Mouse (Mus musculus): ENCODE results near the gene Olfr959. TPM values are rescaled to one million over a fixed set of nuclear protein-coding genes. Genes with fewer than 3 reads are reported as not detected.

Gene Olfr959
- total and polyA plus RNA-seq, 3 experiments = not detected

GRCm38 (mm10) chr9:39602536-39603332 is 27.4 kb upstream of the Olfr959 start:
- H3K27me3 ChIP-seq (ENCODE audit: control insufficient read depth in 1 of 2, insufficient read depth in 2 of 2, low read length in 2 of 2) = no peaks in the 10 kb centered on the region
- no peaks in the 10 kb centered on the region for H3K9me3 ChIP-seq (replicated peaks; ENCODE audit: insufficient read depth, low read length)
- TF ChIP-seq ZNF384 (IDR thresholded peaks at IDR 0.05; ENCODE audit: low read depth, low read length) (no peak), TCF12 (IDR thresholded peaks at IDR 0.05; ENCODE audit: low read depth, low read length) (no peak), USF2 (IDR thresholded peaks at IDR 0.05; ENCODE audit: borderline replicate concordance in 1 of 2, insufficient read depth in 1 of 2, low read depth in 1 of 2, low read length in 2 of 2) (no peak), JUND (IDR thresholded peaks at IDR 0.05; ENCODE audit: low read depth, low read length) (no peak), ZMIZ1 (IDR thresholded peaks at IDR 0.05; ENCODE audit: low read depth, low read length) (no peak), UBTF (IDR thresholded peaks at IDR 0.05; ENCODE audit: borderline replicate concordance, insufficient read depth, low read depth, low read length) (no peak), MYB (IDR thresholded peaks at IDR 0.05; ENCODE audit: low read depth, low read length) (no peak), EP300 (IDR thresholded peaks at IDR 0.05; ENCODE audit: low read depth in 1 of 2, low read length in 2 of 2) (no peak), CHD2 (IDR thresholded peaks at IDR 0.05; ENCODE audit: low read length) (no peak), ELF1 (IDR thresholded peaks at IDR 0.05; ENCODE audit: low read depth, low read length) (no peak), USF1 (IDR thresholded peaks at IDR 0.05; ENCODE audit: low read depth, low read length) (no peak), POLR2AphosphoS2 (IDR thresholded peaks at IDR 0.05; ENCODE audit: low read length) (no peak), SIN3A (IDR thresholded peaks at IDR 0.05; ENCODE audit: low read length) (no peak), CTCF (IDR thresholded peaks at IDR 0.05 in 2 of 3, conservative IDR thresholded peaks at IDR 0.05 in 1 of 3; ENCODE audit: control insufficient read depth in 1 of 3, insufficient read depth in 1 of 3, low read depth in 2 of 3, low read length in 3 of 3, poor library complexity in 1 of 3, severe bottlenecking in 1 of 3) (no peak), ZKSCAN1 (IDR thresholded peaks at IDR 0.05; ENCODE audit: low read depth, low read length) (no peak), POLR2AphosphoS5 (IDR thresholded peaks at IDR 0.05; ENCODE audit: borderline replicate concordance, low read depth, low read length) (no peak), SMC3 (IDR thresholded peaks at IDR 0.05; ENCODE audit: low read depth, low read length) (no peak)
- H3K4me3 ChIP-seq (ENCODE audit: control insufficient read depth in 1 of 2, insufficient read depth in 1 of 2, low read depth in 2 of 2, low read length in 2 of 2) = no peak overlapping the region
- no peaks in the 10 kb centered on the region for H3K4me1 ChIP-seq (ENCODE audit: control insufficient read depth in 1 of 2, insufficient read depth in 2 of 2, low read length in 2 of 2)
- H3K27ac ChIP-seq (ENCODE audit: control insufficient read depth, low read depth, low read length) = no peak overlapping the region
- DNase-seq (ENCODE audit: low read depth, low spot score) = no peak
- H3K9ac ChIP-seq (ENCODE audit: control insufficient read depth, low read depth, low read length, poor library complexity, severe bottlenecking) = no peak overlapping the region
- no peaks in the 10 kb centered on the region for H3K36me3 ChIP-seq (ENCODE audit: control insufficient read depth in 1 of 2, insufficient read depth in 2 of 2, low read length in 2 of 2)
- H3K79me2 ChIP-seq (ENCODE audit: control insufficient read depth, insufficient read depth, low read length, poor library complexity) = no peaks in the 10 kb centered on the region

DNA sequence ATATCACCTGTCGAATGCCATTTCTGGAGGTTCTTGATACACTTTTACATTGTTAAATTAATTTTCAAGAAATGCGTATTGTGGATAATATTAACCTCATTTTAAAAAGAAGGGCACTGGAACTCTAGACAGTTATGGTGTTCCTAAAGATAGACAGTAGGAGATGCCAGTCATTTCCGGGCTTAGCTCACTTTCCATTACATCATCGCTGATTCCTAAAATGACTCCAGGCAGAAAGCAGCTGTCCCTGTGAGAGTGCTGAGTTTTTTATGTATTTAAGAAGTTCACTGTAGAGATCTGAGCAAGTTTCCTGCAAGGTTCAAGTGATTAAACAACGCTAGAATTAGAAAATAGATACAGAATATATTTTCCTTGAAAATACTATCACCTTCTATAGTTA is 1.7 kb upstream of the Olfr959 start:
- H3K9ac ChIP-seq (ENCODE audit: control insufficient read depth, low read depth, low read length, poor library complexity, severe bottlenecking) = no peak overlapping the region
- no peaks in the 10 kb centered on the region for H3K36me3 ChIP-seq (ENCODE audit: control insufficient read depth in 1 of 2, insufficient read depth in 2 of 2, low read length in 2 of 2)
- H3K27ac ChIP-seq (ENCODE audit: control insufficient read depth, low read depth, low read length) = no peak overlapping the region
- no peaks in the 10 kb centered on the region for H3K27me3 ChIP-seq (ENCODE audit: control insufficient read depth in 1 of 2, insufficient read depth in 2 of 2, low read length in 2 of 2)
- no peak for DNase-seq (ENCODE audit: low read depth, low spot score)
- H3K4me3 ChIP-seq (ENCODE audit: control insufficient read depth in 1 of 2, insufficient read depth in 1 of 2, low read depth in 2 of 2, low read length in 2 of 2) = no peak overlapping the region
- H3K4me1 ChIP-seq (ENCODE audit: control insufficient read depth in 1 of 2, insufficient read depth in 2 of 2, low read length in 2 of 2) = no peaks in the 10 kb centered on the region
- H3K9me3 ChIP-seq (replicated peaks; ENCODE audit: insufficient read depth, low read length) = no peaks in the 10 kb centered on the region
- no peak for TF ChIP-seq GABPA (IDR thresholded peaks at IDR 0.05; ENCODE audit: low read depth, low read length)
- no peak for TF ChIP-seq SMC3 (IDR thresholded peaks at IDR 0.05; ENCODE audit: low read depth, low read length)
- no peak for TF ChIP-seq CHD2 (IDR thresholded peaks at IDR 0.05; ENCODE audit: low read length)
- no peak for TF ChIP-seq BHLHE40 (IDR thresholded peaks at IDR 0.05; ENCODE audit: borderline replicate concordance, low read depth, low read length)
- TF ChIP-seq RCOR1 (IDR thresholded peaks at IDR 0.05; ENCODE audit: low read depth, low read length) = no peak
- TF ChIP-seq GATA1 (IDR thresholded peaks at IDR 0.05; ENCODE audit: low read depth, low read length) = no peak
- no peak for TF ChIP-seq CHD1 (IDR thresholded peaks at IDR 0.05; ENCODE audit: low read depth, low read length)
- TF ChIP-seq MXI1 (IDR thresholded peaks at IDR 0.05; ENCODE audit: low read depth, low read length) = no peak
- no peak for TF ChIP-seq SIN3A (IDR thresholded peaks at IDR 0.05; ENCODE audit: low read length)
- TF ChIP-seq MAFK (IDR thresholded peaks at IDR 0.05; ENCODE audit: borderline replicate concordance, low read depth, low read length) = no peak
- TF ChIP-seq USF1 (IDR thresholded peaks at IDR 0.05; ENCODE audit: low read depth, low read length) = no peak
- no peak for TF ChIP-seq ZMIZ1 (IDR thresholded peaks at IDR 0.05; ENCODE audit: low read depth, low read length)
- no peak for TF ChIP-seq ZNF384 (IDR thresholded peaks at IDR 0.05; ENCODE audit: low read depth, low read length)
- H3K79me2 ChIP-seq (ENCODE audit: control insufficient read depth, insufficient read depth, low read length, poor library complexity) = no peaks in the 10 kb centered on the region

Data from MEL (cell line).